Mouse (Mus musculus): ENCODE measurements around the gene Ctu1.

The Ctu1 gene

GRCm38 (mm10) chr7:43678517-43678916, 6.7 kb downstream of the Ctu1 start:
- DNase-seq (ENCODE audit: inconsistent age in 2 of 2, low spot score in 1 of 2), result peak; percentile 49 to 80

DNA sequence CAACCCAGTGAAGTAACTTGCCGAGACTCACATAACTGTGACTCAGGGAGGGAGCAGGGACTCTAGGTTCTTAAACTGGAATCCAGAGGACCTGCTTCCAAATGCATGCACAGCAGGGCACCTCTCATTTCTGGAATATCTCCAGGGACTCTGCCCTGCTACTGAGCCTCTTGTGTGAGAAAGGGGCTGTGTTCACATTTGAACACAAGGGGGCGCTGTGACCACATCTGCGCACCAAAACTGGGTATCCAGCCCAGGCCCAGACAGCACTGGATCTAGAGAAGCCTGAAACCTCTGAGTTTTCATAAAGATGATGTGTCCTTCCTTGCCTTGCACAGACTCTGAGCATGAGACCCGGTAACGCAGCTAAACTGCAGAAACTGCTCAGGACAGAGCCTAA, 9.1 kb downstream of the Ctu1 start:
- DNase-seq (ENCODE audit: inconsistent age in 2 of 2, low spot score in 1 of 2), result peak; percentile 49 to 83

- DNase-seq (ENCODE audit: inconsistent age in 2 of 2, low spot score in 1 of 2), result peak in 1 of 2 experiments; percentile 25
Observed at GRCm38 (mm10) chr7:43682511-43682910, 10.7 kb downstream of the Ctu1 start.

DNA sequence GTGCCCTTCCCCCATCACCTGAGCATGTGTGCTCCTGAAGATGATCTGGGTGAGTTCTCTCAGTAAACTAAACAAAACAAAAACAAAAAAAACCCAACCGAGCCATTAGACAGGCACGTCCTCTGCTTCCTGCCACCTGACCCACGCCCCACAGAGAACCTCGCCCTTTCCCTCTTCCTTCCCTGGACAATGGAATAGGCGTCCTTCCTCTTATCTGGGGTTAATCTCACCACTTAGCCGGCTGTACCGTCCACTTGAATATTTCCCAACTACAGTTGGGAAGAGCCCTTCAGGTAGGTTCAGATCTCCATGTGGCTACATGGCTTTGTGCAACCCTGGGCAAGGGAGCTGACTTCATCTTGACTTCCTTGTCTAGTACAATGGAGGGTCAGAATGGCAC, 13.3 kb downstream of the Ctu1 start:
- DNase-seq (ENCODE audit: inconsistent age in 2 of 2, low spot score in 1 of 2), result no peak

GRCm38 (mm10) chr7:43690118-43690517, 18.3 kb downstream of the Ctu1 start, which contains the start of gene Klk14:
Gene Klk14, plus strand, starts transcription at chr7:43690418.
- no peak for DNase-seq (ENCODE audit: inconsistent age in 2 of 2, low spot score in 1 of 2)

DNA sequence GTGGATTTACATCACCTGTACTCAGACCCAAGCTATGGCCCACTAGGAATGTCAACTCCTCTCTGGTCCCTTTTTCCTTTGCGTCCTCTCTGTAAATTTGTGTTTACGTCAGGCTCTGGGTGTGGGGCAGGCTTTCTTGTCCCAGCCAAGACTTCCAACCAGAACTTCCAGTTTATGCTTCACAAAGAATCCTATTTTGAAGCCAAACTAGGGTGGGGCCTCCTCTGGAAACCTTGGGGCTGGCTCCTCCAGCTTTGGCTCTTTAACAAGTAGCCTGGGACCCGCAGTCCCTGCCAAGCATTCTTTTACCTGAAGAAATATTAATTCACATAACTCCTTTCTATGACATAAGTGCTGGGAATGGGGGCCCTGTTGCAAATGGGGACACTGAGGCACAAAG, 38.2 kb downstream of the Ctu1 start:
- DNase-seq (ENCODE audit: inconsistent age in 2 of 2, low spot score in 1 of 2), result no peak

DNA sequence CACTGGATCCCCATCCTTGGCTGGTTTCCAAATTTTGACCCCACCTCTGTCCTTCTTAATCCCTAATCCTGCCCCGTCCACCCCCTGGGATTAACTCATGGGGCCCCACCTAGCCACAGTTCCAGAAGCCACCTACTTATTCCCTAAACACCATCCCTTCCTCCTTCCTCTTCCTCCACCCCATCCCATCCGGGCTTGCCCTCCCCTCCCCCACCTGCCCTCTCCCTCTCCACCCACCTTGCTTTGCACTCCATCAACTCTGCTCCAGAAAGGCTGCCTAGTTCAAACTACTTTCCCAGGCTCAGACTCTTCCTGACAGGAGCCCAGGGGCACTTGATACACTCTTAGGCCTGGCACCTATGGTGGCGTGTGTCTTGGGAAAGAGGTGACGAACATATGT, 40.5 kb downstream of the Ctu1 start, which contains the start of gene Klk13:
Gene Klk13 (plus strand): TSS at position 301 of the 400 bp plus-strand sequence.
- no peak for DNase-seq (ENCODE audit: inconsistent age in 2 of 2, low spot score in 1 of 2)

DNA sequence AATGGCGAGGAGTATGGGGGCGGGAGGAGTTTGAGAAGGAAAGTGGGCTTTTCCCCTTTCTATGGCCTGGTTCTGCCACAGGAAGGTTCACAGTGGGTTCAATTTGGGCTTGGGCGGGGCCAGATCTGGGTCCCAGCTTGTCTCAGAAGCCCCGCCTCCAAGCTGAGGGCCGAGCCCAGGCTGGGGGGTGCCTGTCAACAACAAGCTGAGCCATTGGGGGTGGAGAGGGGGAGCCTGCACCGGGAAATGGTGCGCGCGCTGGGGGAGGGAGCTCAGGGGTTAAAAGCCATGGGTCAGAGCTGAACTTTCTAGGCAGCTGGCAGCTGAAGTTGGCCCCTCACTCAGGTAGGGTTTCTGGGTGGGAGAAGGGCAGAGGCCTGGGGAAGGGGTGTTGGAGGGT, 41.1 kb downstream of the Ctu1 start:
- no peak for DNase-seq (ENCODE audit: inconsistent age in 2 of 2, low spot score in 1 of 2)

DNA sequence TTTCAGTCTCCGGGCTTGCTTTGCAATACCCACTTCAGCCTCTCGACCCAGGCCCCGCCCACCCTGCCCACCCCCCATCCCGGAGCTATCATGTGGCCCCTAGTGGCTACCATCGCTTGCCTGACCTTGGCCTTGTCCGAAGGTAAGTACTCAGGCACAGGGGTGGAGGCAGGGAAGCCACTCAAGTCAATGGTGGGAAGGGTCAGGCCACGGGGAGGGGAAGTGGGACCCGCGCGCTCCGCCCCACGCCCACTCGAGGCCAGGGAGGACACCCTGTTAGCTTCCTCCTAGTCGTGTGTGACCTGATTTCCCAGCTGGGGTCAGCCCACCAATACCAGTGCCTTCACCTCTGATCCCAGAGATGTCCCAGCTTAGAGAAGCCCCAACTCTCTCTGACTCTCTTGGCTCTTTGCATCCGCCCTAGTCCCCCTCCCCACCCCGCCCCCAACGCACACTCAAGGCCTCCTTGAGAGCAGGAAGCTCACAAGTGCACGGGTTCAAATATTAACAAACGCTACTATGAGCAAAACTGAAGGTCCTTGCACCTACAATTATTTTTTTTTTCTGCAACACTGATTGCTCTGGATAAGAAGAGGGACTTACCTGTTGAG, 42.0 kb downstream of the Ctu1 start:
- no peak for DNase-seq (ENCODE audit: inconsistent age in 2 of 2, low spot score in 1 of 2)

Measured in adrenal gland, adult (tissue).